Mouse (Mus musculus) frontal cortex, postnatal 36 days (tissue): ENCODE measurements around the gene Zfp942.

Experiments used
- DNase-seq, 2 experiments: peaks; one replicate each; pipeline ENCODE4 v3.0.0; 2022; ENCODE audit warnings: low spot score in 2 of 2

The Zfp942 gene

DNA sequence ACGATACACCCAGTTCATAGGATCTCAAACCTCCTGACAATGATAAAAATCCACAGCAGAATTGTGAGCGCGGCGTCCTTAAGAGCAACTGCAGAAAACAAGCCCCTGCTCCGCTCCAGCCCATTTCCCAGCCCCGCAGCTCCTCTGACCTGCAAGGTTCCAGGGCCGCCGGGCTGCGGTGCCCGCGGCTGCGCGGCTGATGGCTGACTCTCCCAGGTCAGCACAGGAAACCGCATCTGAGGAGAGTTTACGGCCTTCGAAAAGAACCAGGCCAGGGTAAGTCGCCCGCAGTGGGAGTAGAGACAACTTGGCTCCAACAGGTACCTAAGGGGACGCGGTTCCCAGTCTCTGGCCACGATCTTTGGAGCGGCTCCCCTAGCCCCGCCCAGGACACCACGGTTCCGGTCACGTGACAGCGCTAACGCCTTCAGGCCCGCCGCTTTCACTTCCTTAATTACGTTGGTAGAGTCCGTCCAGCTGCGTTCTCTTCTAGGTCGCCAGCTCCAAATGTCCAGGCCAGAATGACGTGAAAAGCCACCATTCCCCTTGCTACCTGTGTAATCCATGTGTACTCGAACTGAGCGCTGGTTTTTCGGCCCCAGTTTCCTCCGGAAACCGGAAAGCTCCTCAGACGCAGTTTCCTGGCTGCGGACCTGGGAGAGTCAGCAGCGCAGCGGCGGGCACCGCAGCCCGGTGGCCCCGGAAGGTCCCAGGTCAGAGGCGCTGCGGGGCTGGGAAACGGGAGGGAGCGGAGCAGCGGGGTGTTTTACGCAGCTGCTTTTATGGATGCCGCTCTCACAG lies at the start of gene Zfp942, which contains the start of gene Zfp943:
Gene Zfp942, minus strand, starts transcription at position 358 of the 801 bp plus-strand sequence.
Gene Zfp943, plus strand, starts transcription at position 446 of the 801 bp plus-strand sequence.
- peak; percentile 79 to 84 for DNase-seq

DNA sequence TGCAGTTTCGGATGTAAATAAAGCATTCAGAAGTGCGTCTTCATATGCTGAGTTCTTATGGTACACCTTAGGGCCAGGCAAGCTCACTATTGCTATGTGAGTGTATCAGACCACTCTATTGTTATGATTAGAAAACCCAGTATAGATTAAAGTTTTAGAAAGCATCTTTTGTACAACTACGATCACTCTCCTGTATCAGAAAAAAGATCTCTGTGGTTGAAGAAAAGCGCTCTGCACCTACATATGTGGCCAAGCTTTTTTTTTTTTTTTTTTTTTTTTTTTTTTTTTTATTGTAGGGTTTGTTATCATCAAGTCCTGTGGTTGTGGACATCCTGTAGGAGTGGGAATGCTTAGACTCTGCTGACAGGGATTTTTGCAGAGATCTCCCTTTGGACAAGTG lies 1.0 kb upstream of the Zfp942 start:
- DNase-seq: no peak

DNA sequence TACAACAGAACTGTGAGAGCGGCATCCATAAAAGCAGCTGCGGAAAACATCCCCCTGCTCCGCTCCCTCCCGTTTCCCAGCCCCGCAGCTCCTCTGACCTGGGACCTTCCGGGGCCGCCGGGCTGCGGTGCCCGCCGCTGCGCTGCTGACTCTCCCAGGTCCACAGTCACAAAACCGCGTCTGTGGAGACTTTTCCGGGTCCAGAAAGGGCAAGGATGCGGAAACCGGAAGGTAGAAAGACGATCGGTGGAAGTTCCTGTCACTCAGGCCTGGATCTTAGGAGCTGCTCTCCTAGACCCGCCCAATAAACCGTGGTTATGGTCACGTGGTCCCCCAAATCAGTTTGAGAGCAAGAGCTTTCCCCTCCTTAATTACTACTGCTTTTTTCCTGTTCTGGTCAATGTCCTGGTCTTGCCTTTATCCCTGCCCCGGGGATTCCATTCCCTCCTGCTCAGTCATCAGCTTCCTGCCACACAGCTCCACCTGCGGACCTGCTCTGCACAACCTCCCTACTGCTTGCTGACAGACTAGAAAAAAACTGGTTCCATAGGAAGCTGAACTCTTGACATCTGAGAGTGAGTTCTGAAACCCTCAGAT lies 52.7 kb downstream of the Zfp942 start, which contains the start of gene Zfp995:
Gene Zfp995, minus strand, starts transcription at position 471 of the 597 bp plus-strand sequence.
- peak; percentile 53 to 71 for DNase-seq

DNA sequence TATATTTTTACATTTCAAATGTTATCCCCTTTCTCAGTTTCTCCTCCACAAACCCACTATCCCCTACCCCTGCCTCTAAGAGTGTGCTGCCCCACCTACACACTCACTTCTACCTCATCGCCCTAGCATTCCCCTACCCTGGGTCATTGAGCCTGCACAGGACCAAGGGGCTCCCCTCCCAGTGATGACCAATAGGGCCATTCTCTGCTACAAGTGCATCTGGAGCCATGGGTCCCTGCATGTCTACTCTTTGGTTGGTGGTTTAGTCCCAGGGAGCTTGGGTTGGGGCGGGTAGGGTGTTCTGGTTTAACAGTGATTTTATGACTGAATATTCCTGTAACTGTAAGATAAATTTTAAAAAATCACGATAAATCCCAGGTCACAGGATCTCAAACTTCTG lies 53.2 kb downstream of the Zfp942 start:
- DNase-seq: no peak
